Mouse (Mus musculus): ENCODE results near the gene B3gnt9.

Gene B3gnt9

GRCm38 (mm10) chr8:105217926-105218522 lies 36.9 kb downstream of the B3gnt9 start:
- 78% methylated on average over 5 of the region's 5 CpGs for WGBS

- WGBS, result 95% methylated on average over 5 of the region's 5 CpGs
These were observed 40.8 kb downstream of the B3gnt9 start for GRCm38 (mm10) chr8:105214104-105214503.

- 75% methylated on average over 1 of the region's 1 CpGs for WGBS
These were observed 45.5 kb downstream of the B3gnt9 start for GRCm38 (mm10) chr8:105209153-105210110.

- 100% methylated on average over 2 of the region's 2 CpGs for WGBS
These were observed 47.2 kb downstream of the B3gnt9 start for GRCm38 (mm10) chr8:105207675-105208273.

GRCm38 (mm10) chr8:105206766-105207275 lies 48.1 kb downstream of the B3gnt9 start:
- 36% methylated on average over 7 of the region's 7 CpGs for WGBS

GRCm38 (mm10) chr8:105205748-105206147 lies 49.2 kb downstream of the B3gnt9 start:
- 84% methylated on average over 1 of the region's 1 CpGs for WGBS

Measured in cerebral cortex, adult 2 months (tissue).